Mouse (Mus musculus) kidney, postnatal 4 days (tissue): ENCODE measurements at regions not wholly inside any gene's neighbourhood (a gene's known extent, or its start where the extent isn't known, plus 50 kb on each side); places are given as distances from the start of the nearest gene placed in this dataset.

ENCODE experiments used
- DNase-seq, 2 experiments: peaks; one replicate each; pipeline ENCODE4 v3.0.0; 2021; ENCODE audit warnings: mixed read lengths in 2 of 2

- DNase-seq, result no peak
Observed at GRCm38 (mm10) chr3:50507211-50507610, 63.8 kb upstream of the Slc7a11 start.
